In genomic region chr12:54980532-54980931, GRCm38 (mm10) we compare ENCODE assay signal across 43 mouse cellular contexts. TPM values are rescaled to one million over a fixed set of nuclear protein-coding genes. Genes with fewer than 3 reads are reported as not detected.
DNase-seq lines count a peak whose midpoint lies in the region; ATAC-seq and TF ChIP-seq lines count a peak whose summit lies in the region.
"Had no signal": no experiment of that assay in that cellular context is flagged by ENCODE, and none has a peak within 500 bp of the region (broad histone marks: within the 10 kb centered on the region; RNA-seq: fewer than 3 reads in every experiment).

No protein-coding gene starts in this region.

- no peak overlapping the region for H3K4me2 ChIP-seq in liver, embryonic 11.5 days
- peak overlapping the region; percentile 8; the same call in 1 of the 2 replicates for H3K4me2 ChIP-seq in liver, embryonic 16.5 days (ENCODE audit: low read depth, low read length)
- no peak overlapping the region for H3K4me2 ChIP-seq in midbrain, postnatal 0 days (ENCODE audit: low read depth, low read length, poor library complexity, severe bottlenecking)
- H3K4me2 ChIP-seq: embryonic facial prominence, embryonic 13.5 days; forebrain, embryonic 12.5 days; heart, embryonic 15.5 days; hindbrain, embryonic 12.5 days had no signal

- no peak overlapping the region for H3K4me3 ChIP-seq in liver, embryonic 11.5 days (ENCODE audit: low read depth, low read length)
- H3K4me3 ChIP-seq in liver, embryonic 16.5 days (ENCODE audit: low read depth, low read length): no peak overlapping the region
- no peak overlapping the region for H3K4me3 ChIP-seq in midbrain, postnatal 0 days (ENCODE audit: low read depth, low read length)
- H3K4me3 ChIP-seq: embryonic facial prominence, embryonic 13.5 days; erythroblast, embryonic 14.5 days; forebrain, embryonic 12.5 days; heart, embryonic 10.5 days; heart, embryonic 15.5 days; hindbrain, embryonic 12.5 days had no signal

- H3K36me3 ChIP-seq in liver, embryonic 11.5 days (ENCODE audit: control insufficient read depth, insufficient read depth, low read length): peaks cover 15% of the 10 kb centered on the region; the same call in 1 of the 2 replicates
- H3K36me3 ChIP-seq in liver, embryonic 16.5 days (ENCODE audit: control insufficient read depth, insufficient read depth): peaks cover 18% of the 10 kb centered on the region
- no peaks in the 10 kb centered on the region for H3K36me3 ChIP-seq in midbrain, postnatal 0 days (ENCODE audit: insufficient read depth, low read length)
- H3K36me3 ChIP-seq: embryonic facial prominence, embryonic 13.5 days; heart, embryonic 15.5 days; hindbrain, embryonic 12.5 days had no signal

- peak overlapping the region; percentile 30; the same call in 1 of the 2 replicates for H3K27ac ChIP-seq in liver, embryonic 11.5 days (ENCODE audit: low read depth, low read length)
- H3K27ac ChIP-seq in liver, embryonic 16.5 days (ENCODE audit: low read length): no peak overlapping the region
- no peak overlapping the region for H3K27ac ChIP-seq in midbrain, postnatal 0 days (ENCODE audit: low read depth, low read length)
- H3K27ac ChIP-seq: embryonic facial prominence, embryonic 13.5 days; forebrain, embryonic 12.5 days; heart, embryonic 10.5 days; heart, embryonic 15.5 days; hindbrain, embryonic 12.5 days; stomach, postnatal 0 days had no signal

- H3K9ac ChIP-seq in liver, embryonic 11.5 days (ENCODE audit: low read depth, low read length): no peak overlapping the region
- H3K9ac ChIP-seq in liver, embryonic 16.5 days (ENCODE audit: low read depth, low read length): no peak overlapping the region
- no peak overlapping the region for H3K9ac ChIP-seq in midbrain, postnatal 0 days (replicated peaks; ENCODE audit: low read length, poor library complexity, severe bottlenecking)
- H3K9ac ChIP-seq: embryonic facial prominence, embryonic 13.5 days; forebrain, embryonic 12.5 days; forebrain, postnatal 0 days; heart, embryonic 15.5 days; hindbrain, embryonic 12.5 days had no signal

- no peaks in the 10 kb centered on the region for H3K9me3 ChIP-seq in liver, embryonic 11.5 days (ENCODE audit: control insufficient read depth, low read length)
- H3K9me3 ChIP-seq in liver, embryonic 16.5 days (replicated peaks; ENCODE audit: control insufficient read depth, low read length): no peaks in the 10 kb centered on the region
- no peaks in the 10 kb centered on the region for H3K9me3 ChIP-seq in midbrain, postnatal 0 days (ENCODE audit: low read length)
- H3K9me3 ChIP-seq: embryonic facial prominence, embryonic 13.5 days; forebrain, embryonic 12.5 days; heart, embryonic 10.5 days; heart, embryonic 15.5 days; hindbrain, embryonic 12.5 days had no signal

- TF ChIP-seq CTCF in midbrain, postnatal 0 days (IDR thresholded peaks at IDR 0.05): no peak

- peaks cover 24% of the 10 kb centered on the region; the same call in 1 of the 2 replicates for H3K4me1 ChIP-seq in liver, embryonic 11.5 days (replicated peaks; ENCODE audit: control insufficient read depth, insufficient read depth, low read length)
- peaks cover 34% of the 10 kb centered on the region for H3K4me1 ChIP-seq in liver, embryonic 16.5 days (ENCODE audit: control insufficient read depth, low read depth, low read length)
- no peaks in the 10 kb centered on the region; the same call in 1 of the 2 replicates for H3K4me1 ChIP-seq in midbrain, postnatal 0 days (ENCODE audit: insufficient read depth, low read length)

- peak; percentile 62 for DNase-seq in c-Kit-positive CD71-positive TER-119-positive erythroid progenitor cells, embryonic 14.5 days (ENCODE audit: low spot score)
- DNase-seq in liver, embryonic 11.5 days (ENCODE audit: low spot score): no peak
- DNase-seq in cerebellum, postnatal 10 days: no peak
- no peak for DNase-seq in retina, postnatal 1 day
- no peak for DNase-seq in midbrain, postnatal 0 days (ENCODE audit: low spot score)
- DNase-seq: adrenal gland, adult 2 months; adrenal gland, postnatal 36 days; B cell, adult 2 months; cerebellum, adult 11 months; cerebellum, adult 9-10 months; forebrain, postnatal 0 days; gastrocnemius, postnatal 14 days; heart, postnatal 36 days; kidney, adult 8-10 months; kidney, postnatal 10 days; lung, postnatal 4 days; midbrain, embryonic 14.5 days; right cerebral cortex, adult 18-20 months; right cerebral cortex, postnatal 4 days; thymus, adult 2 months; thymus, postnatal 36 days had no signal

- peak; percentile 69 for ATAC-seq in liver, embryonic 11.5 days (replicated peaks; ENCODE audit: low FRiP score)
- peak; percentile 54 for ATAC-seq in liver, embryonic 16.5 days (ENCODE audit: low read depth)
- no peak for ATAC-seq in midbrain, postnatal 0 days (ENCODE audit: low FRiP score)
- ATAC-seq: activated CD4-positive, CD25-positive, alpha-beta regulatory T cell, adult 4 months; forebrain, postnatal 0 days; intestine, embryonic 16.5 days had no signal

- 46% methylated on average over 6 of the region's 6 CpGs for WGBS in liver, embryonic 11.5 days
- WGBS in liver, embryonic 16.5 days (ENCODE audit: insufficient replicate concordance): 24% methylated on average over 6 of the region's 6 CpGs
- 81% methylated on average over 6 of the region's 6 CpGs for WGBS in midbrain, postnatal 0 days

- H3K27me3 ChIP-seq in liver, embryonic 11.5 days (replicated peaks; ENCODE audit: control insufficient read depth, insufficient read depth, low read length): no peaks in the 10 kb centered on the region
- H3K27me3 ChIP-seq in liver, embryonic 16.5 days (ENCODE audit: control insufficient read depth, insufficient read depth, low read depth, low read length): no peaks in the 10 kb centered on the region
- H3K27me3 ChIP-seq in midbrain, postnatal 0 days (ENCODE audit: insufficient read depth, low read length): no peaks in the 10 kb centered on the region
- H3K27me3 ChIP-seq: embryonic facial prominence, embryonic 13.5 days; forebrain, embryonic 12.5 days; heart, embryonic 15.5 days; hindbrain, embryonic 12.5 days had no signal

RNA-seq across cellular contexts. Expression of gene Gm20403, which starts 5.8 kb away (rescaled TPM):
- polyA plus RNA-seq in liver, embryonic 11.5 days (2014; fragmentation: Nextera tagmentation; extraction: Ambion mirVana): not detected in 2 replicates
- polyA plus RNA-seq in liver, embryonic 16.5 days (2015; fragmentation: Nextera tagmentation; extraction: Ambion mirVana): not detected in 2 replicates
- total RNA-seq in midbrain, postnatal 0 days (2014; rRNA removed): not detected in 2 replicates
- not detected in 2 replicates for polyA plus RNA-seq in midbrain, postnatal 0 days (2015; fragmentation: Nextera tagmentation; extraction: Ambion mirVana)
- total RNA-seq: adrenal gland, adult 2 months; adrenal gland, postnatal 36 days; forebrain, postnatal 0 days; gastrocnemius, postnatal 14 days; granulocyte monocyte progenitor cell, adult 5-6 weeks; heart, postnatal 36 days; layer of hippocampus, postnatal 10 days; left cerebral cortex, adult 18-20 months; left cerebral cortex, postnatal 14 days; liver, adult 2 months; neutrophil, adult 5-6 weeks had no signal
- polyA plus RNA-seq: activated CD4-positive, CD25-positive, alpha-beta regulatory T cell, adult 4 months; adrenal gland, adult 2 months; brain, embryonic 14.5 days; embryonic facial prominence, embryonic 13.5 days; forebrain, embryonic 12.5 days; forebrain, postnatal 0 days; heart, embryonic 10.5 days; heart, embryonic 15.5 days; hindbrain, embryonic 12.5 days; intestine, embryonic 16.5 days; large intestine, adult 2 months; limb, embryonic 11.5 days; liver, adult 2 months; lung, embryonic 16.5 days; midbrain, embryonic 14.5 days; neural tube, embryonic 11.5 days; spleen, adult 2 months; thymus, adult 2 months had no signal

RNA-seq across cellular contexts. Expression of gene Baz1a, which starts 33.6 kb away (rescaled TPM):
- 46.4 and 49.1 TPM in 2 replicates for polyA plus RNA-seq in liver, embryonic 11.5 days (2014; fragmentation: Nextera tagmentation; extraction: Ambion mirVana)
- polyA plus RNA-seq in liver, embryonic 16.5 days (2015; fragmentation: Nextera tagmentation; extraction: Ambion mirVana): 23.6 and 26.8 TPM in 2 replicates
- 2.1 and 4.4 TPM in 2 replicates for total RNA-seq in midbrain, postnatal 0 days (2014; rRNA removed)
- polyA plus RNA-seq in midbrain, postnatal 0 days (2015; fragmentation: Nextera tagmentation; extraction: Ambion mirVana): 2.0 and 2.6 TPM in 2 replicates
